Mouse (Mus musculus) forebrain, postnatal 0 days (tissue): ENCODE measurements around the gene Sult2a7. TPM values are rescaled to one million over a fixed set of nuclear protein-coding genes. Genes with fewer than 3 reads are reported as not detected.

Experiments used
- ATAC-seq: fragments of 200-750 bp; cut with Nextera tagmentation; 2 replicates; pipeline ENCODE4 v1.8.0; 2017; ENCODE audit warnings: mild to moderate bottlenecking, moderate library complexity
- DNase-seq: peaks from one replicate; pipeline ENCODE4 v3.0.0-alpha.2; 2015
- H3K27ac ChIP-seq: fragments of 300-500 bp; sonication (generic); 2 replicates; pipeline ENCODE4 v1.5.1; 2014; ENCODE audit warnings: low read depth, mild to moderate bottlenecking, antibody characterized with exemption, low read length, moderate library complexity, mixed read lengths
- H3K27me3 ChIP-seq: fragments of 300-500 bp; sonication (generic); 2 replicates; pipeline ENCODE4 v1.6.1; 2014; ENCODE audit warnings: mild to moderate bottlenecking, low read length, mixed read lengths; ENCODE audit not compliant: insufficient read depth
- H3K36me3 ChIP-seq: fragments of 300-500 bp; sonication (generic); 2 replicates; pipeline ENCODE4 v1.6.1; 2014; ENCODE audit warnings: mild to moderate bottlenecking, moderate library complexity; ENCODE audit not compliant: insufficient read depth
- H3K4me1 ChIP-seq: fragments of 300-500 bp; sonication (generic); 2 replicates; pipeline ENCODE4 v1.6.1; 2014; ENCODE audit warnings: antibody characterized with exemption; ENCODE audit not compliant: insufficient read depth
- H3K4me2 ChIP-seq: fragments of 300-500 bp; sonication (generic); 2 replicates; pipeline ENCODE4 v1.6.1; 2014; ENCODE audit warnings: low read depth, mild to moderate bottlenecking, moderate library complexity
- H3K4me3 ChIP-seq: fragments of 300-500 bp; sonication (generic); 2 replicates; pipeline ENCODE4 v1.5.1; 2014; ENCODE audit warnings: low read depth, low read length, mixed read lengths
- H3K9ac ChIP-seq: fragments of 300-500 bp; sonication (generic); 2 replicates; pipeline ENCODE4 v1.6.1; 2014; ENCODE audit warnings: mild to moderate bottlenecking
- H3K9me3 ChIP-seq: fragments of 300-500 bp; sonication (generic); 2 replicates; pipeline ENCODE4 v1.6.1; 2016; ENCODE audit warnings: low read length
- CTCF ChIP-seq: sonication (generic); IDR thresholded peaks from 2 replicates; pipeline ENCODE4 v1.5.1; 2016; ENCODE audit warnings: antibody characterized with exemption, control low read depth, low read depth
- WGBS: fragments of 180-500 bp; shearing (Covaris S2); extraction: QIAGEN DNeasy Blood & Tissue Kit; methylation state at CpG from one replicate; pipeline ENCODE4 v1.1.7; 2014; 5-methylcytosine and 5-hydroxymethylcytosine counted together
- polyA plus RNA-seq: library from polyadenylated mRNA; unstranded; fragments of >200 nt; fragmentation: Nextera tagmentation; extraction: Ambion mirVana; gene quantifications from 2 replicates; pipeline ENCODE4 v1.2.1, GENCODE M21; 2015
- total RNA-seq: library from RNA; depleted of rRNA; stranded (reverse); fragments of >200 nt; gene quantifications from 2 replicates; pipeline ENCODE4 v1.2.3, GENCODE M21; 2014; rRNA removed

Gene Sult2a7
- total RNA-seq (not detected in 2 replicates), polyA plus RNA-seq (not detected in 2 replicates)

DNA sequence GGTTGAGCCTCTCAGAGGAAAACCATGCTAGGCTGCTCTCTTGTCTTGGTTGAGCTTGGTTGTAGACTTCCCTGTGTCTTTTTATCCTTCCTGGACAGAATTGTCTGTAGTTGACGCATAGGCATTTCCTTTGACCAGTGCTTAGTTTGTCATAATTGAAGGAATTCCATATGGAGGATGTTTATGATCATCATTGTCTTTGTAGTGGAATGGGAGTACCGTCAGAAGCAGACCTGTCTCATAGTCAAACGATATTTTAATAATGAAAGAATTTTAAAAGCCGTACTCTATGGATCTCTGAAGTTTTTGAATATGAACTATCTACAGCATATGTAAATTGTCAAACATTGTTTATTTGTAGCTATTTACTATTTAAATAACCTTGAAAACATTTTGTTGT, at the start of gene Sult2a7:
Gene Sult2a7, minus strand, starts transcription at position 101 of the 400 bp plus-strand sequence.
- no peak within 1 kb of the TSS for H3K27ac ChIP-seq
- no peaks in the 10 kb centered on the region for H3K36me3 ChIP-seq
- H3K4me2 ChIP-seq, result no peak within 1 kb of the TSS
- H3K4me1 ChIP-seq, result no peaks in the 10 kb centered on the region
- H3K9me3 ChIP-seq, result peaks cover 5% of the 10 kb centered on the region; the same call in 1 of the 2 replicates
- ATAC-seq (no peak), DNase-seq (no peak)
- no peaks in the 10 kb centered on the region for H3K27me3 ChIP-seq
- 91% methylated on average over 4 of the region's 4 CpGs for WGBS
- H3K9ac ChIP-seq, result no peak within 1 kb of the TSS
- no peak within 1 kb of the TSS for H3K4me3 ChIP-seq
- TF ChIP-seq CTCF, result no peak

DNA sequence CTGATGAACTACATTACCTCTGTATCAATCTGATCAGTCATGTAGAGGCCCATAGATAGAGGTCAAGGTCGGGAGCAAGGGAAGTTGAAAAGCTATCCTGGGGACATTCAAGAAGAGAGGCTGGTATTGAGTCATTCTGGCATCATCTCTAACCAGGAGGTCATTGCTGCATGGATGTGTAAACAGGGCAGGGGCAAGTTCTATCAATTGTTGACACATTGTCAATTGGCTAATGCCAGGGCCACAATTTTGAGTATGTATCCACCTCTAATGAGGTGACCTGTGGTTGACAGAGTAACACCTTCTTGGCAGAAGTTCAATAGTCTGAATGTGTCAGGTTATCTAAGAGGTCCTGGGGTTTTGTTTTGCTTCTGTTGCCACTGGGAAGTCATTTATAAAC, 31.2 kb upstream of the Sult2a7 start:
- WGBS, result 53% methylated on average over 1 of the region's 1 CpGs
- H3K4me1 ChIP-seq, result no peaks in the 10 kb centered on the region
- DNase-seq (no peak), ATAC-seq (no peak)
- peaks cover 4% of the 10 kb centered on the region; the same call in 1 of the 2 replicates for H3K9me3 ChIP-seq
- no peak overlapping the region for H3K4me2 ChIP-seq
- no peaks in the 10 kb centered on the region for H3K36me3 ChIP-seq
- H3K9ac ChIP-seq, result no peak overlapping the region
- no peak overlapping the region for H3K4me3 ChIP-seq
- H3K27me3 ChIP-seq, result no peaks in the 10 kb centered on the region
- no peak overlapping the region for H3K27ac ChIP-seq
- TF ChIP-seq CTCF, result no peak

DNA sequence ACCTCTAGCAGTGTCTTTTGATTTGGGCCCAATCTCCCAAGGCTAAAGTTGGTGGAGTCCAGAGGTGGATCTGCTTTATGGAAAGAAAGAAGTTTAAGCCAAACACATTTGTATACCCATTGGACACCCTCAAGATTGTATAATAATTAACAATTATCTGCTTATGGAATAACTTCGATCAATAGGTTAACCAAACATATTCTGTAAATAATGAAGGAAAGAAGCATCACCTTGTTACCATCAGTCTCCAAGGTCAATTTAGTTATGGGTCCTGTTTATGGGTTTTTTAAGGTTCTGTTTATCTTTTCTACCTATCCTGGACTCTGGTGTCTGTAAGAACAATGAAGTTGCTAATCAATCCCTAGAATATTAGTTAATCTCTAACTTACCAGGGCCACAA, 28.6 kb upstream of the Sult2a7 start:
- Histone ChIP-seq H3K4me3 (no peak overlapping the region), H3K9me3 (peaks cover 10% of the 10 kb centered on the region; the same call in 1 of the 2 replicates), H3K27ac (no peak overlapping the region), H3K4me2 (no peak overlapping the region), H3K4me1 (no peaks in the 10 kb centered on the region), H3K27me3 (no peaks in the 10 kb centered on the region), H3K9ac (no peak overlapping the region), H3K36me3 (no peaks in the 10 kb centered on the region)
- WGBS, result 83% methylated on average over 1 of the region's 1 CpGs
- no peak for TF ChIP-seq CTCF
- ATAC-seq (no peak), DNase-seq (no peak)

DNA sequence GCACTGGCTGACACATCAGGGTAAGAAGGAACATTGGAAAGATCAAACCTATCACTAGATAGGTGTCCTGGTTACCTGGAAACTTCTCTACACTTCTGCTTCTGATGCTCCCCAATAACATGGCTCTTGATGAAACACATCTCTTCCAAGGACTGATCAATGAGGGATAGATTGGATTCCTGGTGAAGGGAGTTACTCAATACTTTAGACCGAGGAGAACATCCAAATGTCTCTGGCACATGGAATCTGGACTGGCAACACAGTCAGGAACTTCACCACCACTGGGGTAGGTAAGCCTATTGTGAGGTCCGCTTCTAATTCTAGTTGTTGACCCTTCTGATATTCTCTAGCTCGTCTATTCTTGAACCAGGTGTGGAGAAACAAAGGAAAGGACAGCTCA, 24.3 kb upstream of the Sult2a7 start:
- 72% methylated on average over 3 of the region's 3 CpGs for WGBS
- Histone ChIP-seq H3K4me3 (no peak overlapping the region), H3K27me3 (no peaks in the 10 kb centered on the region), H3K36me3 (no peaks in the 10 kb centered on the region), H3K27ac (no peak overlapping the region), H3K9ac (no peak overlapping the region), H3K4me1 (no peaks in the 10 kb centered on the region), H3K9me3 (peaks cover 17% of the 10 kb centered on the region; the same call in 1 of the 2 replicates), H3K4me2 (no peak overlapping the region)
- no peak for DNase-seq
- TF ChIP-seq CTCF, result no peak
- no peak for ATAC-seq

DNA sequence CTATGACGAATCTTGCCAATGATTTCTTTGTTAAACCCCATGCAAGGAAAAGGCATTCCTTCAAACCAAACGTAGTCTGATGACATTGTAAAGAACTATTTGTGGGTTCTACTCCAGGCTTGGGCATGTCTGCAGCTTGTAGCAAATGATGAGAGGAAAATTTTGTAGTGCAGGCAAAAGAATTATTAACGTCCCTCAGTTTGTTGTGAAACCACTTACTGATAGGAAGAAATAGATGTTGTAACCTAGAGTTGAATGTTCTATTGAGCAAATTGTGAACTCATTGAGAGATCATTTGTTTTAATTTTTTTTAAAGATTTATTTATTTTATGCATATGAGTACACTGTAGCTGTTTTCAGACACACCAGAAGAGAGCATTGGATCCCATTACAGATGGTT, 1.1 kb downstream of the Sult2a7 start:
- Histone ChIP-seq H3K27ac (no peak overlapping the region), H3K4me3 (no peak overlapping the region), H3K4me1 (no peaks in the 10 kb centered on the region), H3K9me3 (peaks cover 5% of the 10 kb centered on the region; the same call in 1 of the 2 replicates), H3K27me3 (no peaks in the 10 kb centered on the region), H3K36me3 (no peaks in the 10 kb centered on the region), H3K9ac (no peak overlapping the region), H3K4me2 (no peak overlapping the region)
- WGBS, result 74% methylated on average over 3 of the region's 3 CpGs
- ATAC-seq, result no peak
- TF ChIP-seq CTCF, result no peak
- DNase-seq, result no peak

DNA sequence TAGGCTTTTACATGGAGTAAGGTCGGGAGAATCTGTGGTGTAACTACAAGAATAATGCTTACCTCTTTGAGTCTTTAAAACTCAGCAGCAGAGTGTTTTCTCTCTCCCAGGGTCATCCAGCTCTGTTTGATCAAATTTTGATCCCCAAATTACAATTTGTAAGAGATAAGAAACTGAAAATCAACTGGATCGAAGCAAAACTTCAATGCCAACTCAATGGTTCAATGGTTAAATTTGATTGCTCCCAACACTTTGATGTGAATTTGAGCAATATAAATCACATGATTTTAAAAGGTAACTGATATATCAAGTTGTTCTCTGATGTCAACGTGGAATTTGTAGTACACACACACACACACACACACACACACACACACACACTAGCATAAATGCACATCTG, 47.5 kb downstream of the Sult2a7 start, which contains the start of gene Sult2a8:
Gene Sult2a8, minus strand, starts transcription at position 236 of the 400 bp plus-strand sequence.
- Histone ChIP-seq H3K27ac (no peak within 1 kb of the TSS), H3K4me1 (no peaks in the 10 kb centered on the region), H3K9ac (no peak within 1 kb of the TSS), H3K27me3 (no peaks in the 10 kb centered on the region), H3K4me3 (no peak within 1 kb of the TSS), H3K9me3 (0 out of 2 replicates have a peak, but pooled peaks cover 3% of the 10 kb centered on the region), H3K36me3 (no peaks in the 10 kb centered on the region), H3K4me2 (no peak within 1 kb of the TSS)
- TF ChIP-seq CTCF, result no peak
- DNase-seq (no peak), ATAC-seq (no peak)
- 65% methylated on average over 3 of the region's 3 CpGs for WGBS

DNA sequence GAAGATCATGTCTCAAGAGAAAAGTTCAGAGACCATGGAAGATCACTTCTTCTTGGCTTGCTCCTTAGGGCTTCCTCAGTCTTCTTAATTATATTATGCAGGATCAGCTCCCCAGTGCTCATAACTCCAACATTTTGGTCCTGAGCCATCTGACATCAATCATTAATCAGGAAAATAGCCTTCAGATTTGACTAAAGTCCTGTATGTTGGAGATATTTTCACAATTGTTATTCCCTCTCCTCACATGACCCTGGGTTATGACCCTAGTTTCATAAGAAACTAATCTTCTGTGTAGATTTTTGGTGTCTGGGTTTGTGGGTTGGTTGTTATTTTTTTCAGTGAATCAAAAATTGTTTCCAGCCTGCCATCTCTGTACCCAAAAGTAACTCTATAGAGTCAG, 54.4 kb downstream of the Sult2a7 start:
- Histone ChIP-seq H3K4me3 (no peak overlapping the region), H3K9me3 (0 out of 2 replicates have a peak, but pooled peaks cover 8% of the 10 kb centered on the region), H3K9ac (no peak overlapping the region), H3K4me2 (no peak overlapping the region), H3K27ac (no peak overlapping the region), H3K36me3 (no peaks in the 10 kb centered on the region), H3K4me1 (no peaks in the 10 kb centered on the region), H3K27me3 (no peaks in the 10 kb centered on the region)
- DNase-seq (no peak), ATAC-seq (no peak)
- no peak for TF ChIP-seq CTCF
